Mouse (Mus musculus) embryonic facial prominence, embryonic 12.5 days (tissue): Measurements from ENCODE around the gene Smpd3. TPM values are rescaled to one million over a fixed set of nuclear protein-coding genes. Genes with fewer than 3 reads are reported as not detected.

Experiments
- ATAC-seq: fragments of 200-750 bp; cut with Nextera tagmentation; 2 replicates; pipeline ENCODE4 v1.8.0; 2017; ENCODE audit not compliant: insufficient number of reproducible peaks, insufficient read depth, low FRiP score, low TSS enrichment
- H3K27ac ChIP-seq: fragments of 300-500 bp; sonication (generic); 2 replicates; pipeline ENCODE4 v1.5.1; 2016; ENCODE audit warnings: mild to moderate bottlenecking
- H3K27me3 ChIP-seq: fragments of 300-500 bp; sonication (generic); 2 replicates; pipeline ENCODE4 v1.6.1; 2016; ENCODE audit warnings: mild to moderate bottlenecking, moderate library complexity
- H3K36me3 ChIP-seq: fragments of 300-500 bp; sonication (generic); 2 replicates; pipeline ENCODE4 v1.6.1; 2016; ENCODE audit warnings: mild to moderate bottlenecking
- H3K4me1 ChIP-seq: fragments of 300-500 bp; sonication (generic); 2 replicates; pipeline ENCODE4 v1.6.1; 2016
- H3K4me2 ChIP-seq: fragments of 300-500 bp; sonication (generic); replicated peaks from 2 replicates; pipeline ENCODE4 v1.6.1; 2016; ENCODE audit warnings: mild to moderate bottlenecking, moderate library complexity
- H3K4me3 ChIP-seq: fragments of 300-500 bp; sonication (generic); 2 replicates; pipeline ENCODE4 v1.5.1; 2016; ENCODE audit warnings: mild to moderate bottlenecking
- H3K9ac ChIP-seq: fragments of 300-500 bp; sonication (generic); 2 replicates; pipeline ENCODE4 v1.6.1; 2016; ENCODE audit warnings: mild to moderate bottlenecking, moderate library complexity
- H3K9me3 ChIP-seq: fragments of 300-500 bp; sonication (generic); 2 replicates; pipeline ENCODE4 v1.6.1; 2016; ENCODE audit warnings: mild to moderate bottlenecking, moderate library complexity
- WGBS: fragments of 180-500 bp; shearing (Covaris S2); methylation state at CpG from one replicate; pipeline ENCODE4 v1.1.7; 2016; 5-methylcytosine and 5-hydroxymethylcytosine counted together
- polyA plus RNA-seq: library from polyadenylated mRNA; unstranded; fragments of >200 nt; fragmentation: Nextera tagmentation; extraction: Ambion mirVana; gene quantifications from 2 replicates; pipeline ENCODE4 v1.2.1, GENCODE M21; 2016

Gene Smpd3
- polyA plus RNA-seq, 1 experiment from 2014 or later = 4.4 TPM

DNA sequence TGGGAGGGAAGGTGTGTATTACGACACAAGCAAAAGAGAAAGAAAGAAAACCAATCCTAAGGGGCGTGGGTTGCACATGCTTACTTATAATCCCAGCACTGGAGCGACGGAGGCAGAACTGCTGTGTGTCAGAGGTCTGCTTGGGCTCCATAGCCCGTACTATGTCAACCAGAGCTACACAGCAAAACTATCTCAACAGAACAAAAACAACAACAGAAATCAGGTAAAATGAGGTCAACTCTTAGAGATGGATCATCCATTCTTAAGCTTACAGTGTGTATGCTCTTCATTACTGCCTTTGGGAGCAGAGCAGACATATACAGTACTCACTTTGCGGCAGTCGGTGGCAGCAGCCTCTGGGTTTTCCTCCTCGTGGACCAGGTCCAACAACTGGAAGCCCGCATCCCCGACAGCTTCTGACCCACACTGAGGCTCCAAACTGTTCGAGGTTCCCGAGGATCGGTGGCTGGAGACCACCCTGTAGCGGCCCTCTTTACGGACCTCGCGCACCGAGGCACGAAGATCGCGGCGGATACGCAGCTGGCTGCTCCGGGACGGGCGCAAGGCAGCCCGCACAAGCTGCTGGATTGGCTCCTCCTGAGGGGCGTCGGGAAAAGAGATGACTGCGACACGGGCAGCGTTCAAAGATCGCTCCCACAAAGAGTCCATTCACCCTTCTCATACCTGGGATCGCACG, 127.6 kb downstream of the Smpd3 start:
- Histone ChIP-seq H3K27ac (peak overlapping the region; percentile 91), H3K9ac (peak overlapping the region; percentile 79), H3K4me3 (peak overlapping the region; percentile 81), H3K4me2 (peak overlapping the region; percentile 76), H3K9me3 (no peaks in the 10 kb centered on the region), H3K36me3 (peaks cover 41% of the 10 kb centered on the region), H3K4me1 (peaks cover 11% of the 10 kb centered on the region; the same call in 1 of the 2 replicates), H3K27me3 (no peaks in the 10 kb centered on the region)
- peak; percentile 74; the same call in 1 of the 2 replicates for ATAC-seq
- WGBS = 1% methylated on average over 35 of the region's 35 CpGs

Other genes starting within 250 kb of the Smpd3 start
- 10.4 and 11.3 TPM in 2 replicates for gene Esrp2, start 201.0 kb downstream of the Smpd3 start, polyA plus RNA-seq
- gene Pla2g15, start 187.6 kb downstream of the Smpd3 start, polyA plus RNA-seq = 18.2 and 18.4 TPM in 2 replicates
- gene Slc7a6, start 169.1 kb downstream of the Smpd3 start, polyA plus RNA-seq = 52.8 and 66.5 TPM in 2 replicates
- gene Slc7a6os, start 127.1 kb downstream of the Smpd3 start, polyA plus RNA-seq = 41.7 and 43.4 TPM in 2 replicates
- 56.9 and 57.3 TPM in 2 replicates for gene Prmt7, start 127.1 kb downstream of the Smpd3 start, polyA plus RNA-seq
- 34.6 and 34.7 TPM in 2 replicates for gene Zfp90, start 77.3 kb upstream of the Smpd3 start, polyA plus RNA-seq
- not detected in 2 replicates for gene 6030452D12Rik, start 162.5 kb upstream of the Smpd3 start, polyA plus RNA-seq
- gene Cdh3, start 172.9 kb upstream of the Smpd3 start, polyA plus RNA-seq = 17.6 and 19.1 TPM in 2 replicates
- 5.4 and 6.1 TPM in 2 replicates for gene Gm10073, start 235.5 kb upstream of the Smpd3 start, polyA plus RNA-seq